Mouse (Mus musculus) CD8-positive naive resting alpha-beta T cell, adult 57 days (primary cell): ENCODE results near the gene Parva. TPM values are rescaled to one million over a fixed set of nuclear protein-coding genes. Genes with fewer than 3 reads are reported as not detected.

Experiments used
- total RNA-seq: library from RNA; stranded (reverse); gene quantifications from one replicate; pipeline ENCODE4 v1.2.4, GENCODE M21; 2023

Parva gene
- total RNA-seq = 0.28 TPM

DNA sequence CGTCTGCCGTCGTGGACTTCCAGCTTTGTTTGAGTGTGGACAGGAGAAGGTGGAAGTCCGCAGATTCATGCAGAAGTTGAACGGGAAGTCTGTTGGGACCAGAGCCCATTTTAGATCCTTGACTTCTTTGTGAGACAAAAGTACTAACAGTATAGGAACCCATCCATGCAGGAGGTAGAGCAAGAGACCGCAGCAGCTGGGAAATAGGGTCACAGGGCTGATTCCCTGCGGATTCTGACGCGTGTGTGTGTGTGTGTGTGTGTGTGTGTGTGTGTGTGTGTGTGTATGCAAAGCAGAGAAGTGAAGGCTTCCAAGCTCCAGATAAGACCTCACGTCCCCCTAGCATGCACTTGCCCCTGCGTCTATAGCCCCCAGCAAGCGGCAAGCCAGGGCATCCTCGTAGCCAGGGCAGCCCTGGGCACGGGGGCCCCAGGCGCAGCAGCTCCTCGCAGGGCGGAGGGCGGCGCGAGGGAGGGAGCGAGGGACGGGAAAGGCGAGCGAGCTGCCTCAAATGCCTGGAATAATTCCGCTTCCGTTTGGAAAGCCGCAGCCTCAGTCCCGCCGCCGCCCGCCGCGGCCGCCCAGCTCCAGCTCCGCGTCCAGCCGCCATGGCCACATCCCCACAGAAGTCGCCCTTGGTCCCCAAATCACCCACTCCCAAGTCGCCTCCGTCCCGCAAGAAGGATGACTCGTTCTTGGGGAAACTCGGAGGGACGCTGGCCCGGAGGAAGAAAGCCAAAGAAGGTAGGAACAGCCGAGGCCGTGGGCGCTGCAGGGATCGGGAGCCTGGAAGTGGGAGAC lies at the start of gene Parva:
Gene Parva, plus strand, starts transcription at position 149 of the 801 bp plus-strand sequence.

Other genes starting within 250 kb of the Parva start
- 2.4 TPM for gene Mical2, start 201.6 kb upstream of the Parva start, total RNA-seq